ENCODE assay signal across 7 mouse cellular contexts in the genomic region with DNA sequence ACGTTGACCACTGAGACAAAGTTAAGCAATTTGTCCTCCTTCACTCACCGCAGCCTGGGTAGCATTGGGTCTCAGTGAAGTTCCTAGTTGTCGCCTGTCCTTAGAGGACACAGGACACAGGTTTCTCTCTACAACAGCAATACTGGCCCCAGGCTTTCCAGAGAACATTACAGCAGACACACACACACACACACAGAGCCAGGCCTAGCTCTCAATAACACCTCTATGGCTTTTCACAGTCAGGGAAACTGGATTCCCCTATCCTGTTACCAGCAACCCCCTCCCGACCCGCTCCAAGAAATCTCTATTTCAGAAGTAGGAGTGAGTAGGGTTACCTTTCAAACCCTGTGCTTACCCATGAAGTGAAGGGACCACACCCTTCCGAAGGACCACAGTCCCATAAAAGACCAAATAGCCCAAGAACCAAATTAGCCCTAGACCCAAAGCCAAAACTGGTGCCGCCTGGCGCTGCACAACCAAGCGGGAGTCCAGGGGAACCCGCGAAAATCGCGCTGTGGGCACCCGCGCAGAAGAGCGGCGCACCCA. TPM values are rescaled to one million over a fixed set of nuclear protein-coding genes. Genes with fewer than 3 reads are reported as not detected.
DNase-seq lines count a peak whose midpoint lies in the region; ATAC-seq and TF ChIP-seq lines count a peak whose summit lies in the region.

No protein-coding gene starts in this region.

- no peaks in the 10 kb centered on the region for H3K9me3 ChIP-seq in neural tube, embryonic 11.5 days (ENCODE audit: control insufficient read depth, low read length)
- no peaks in the 10 kb centered on the region for H3K9me3 ChIP-seq in limb, embryonic 12.5 days
- no peaks in the 10 kb centered on the region for H3K9me3 ChIP-seq in stomach, embryonic 14.5 days (ENCODE audit: control insufficient read depth, low read depth, low read length)

- H3K9ac ChIP-seq in neural tube, embryonic 11.5 days (ENCODE audit: low read length): peak overlapping the region; percentile 76
- H3K9ac ChIP-seq in limb, embryonic 12.5 days (replicated peaks): peak overlapping the region; percentile 70
- H3K9ac ChIP-seq in stomach, embryonic 14.5 days (replicated peaks; ENCODE audit: low read depth, low read length): no peak overlapping the region; the same call in none of the 2 replicates

- peak overlapping the region; percentile 99 for H3K4me2 ChIP-seq in neural tube, embryonic 11.5 days (ENCODE audit: low read depth)
- H3K4me2 ChIP-seq in limb, embryonic 12.5 days: peak overlapping the region; percentile 99
- peak overlapping the region; percentile 98 for H3K4me2 ChIP-seq in stomach, embryonic 14.5 days (replicated peaks; ENCODE audit: low read depth, low read length)

- peak overlapping the region; percentile 65 for H3K4me3 ChIP-seq in neural tube, embryonic 11.5 days (ENCODE audit: low read depth, low read length)
- H3K4me3 ChIP-seq in embryonic fibroblast, embryonic 13.5 days (ENCODE audit: insufficient read depth, low read length): peak overlapping the region; percentile 45
- peak overlapping the region; percentile 66 for H3K4me3 ChIP-seq in limb, embryonic 12.5 days (replicated peaks)
- peak overlapping the region; percentile 74 for H3K4me3 ChIP-seq in stomach, embryonic 14.5 days (ENCODE audit: low read depth, low read length)

- peaks cover 15% of the 10 kb centered on the region for H3K27me3 ChIP-seq in neural tube, embryonic 11.5 days (ENCODE audit: control insufficient read depth, insufficient read depth, low read length)
- peaks cover 68% of the 10 kb centered on the region for H3K27me3 ChIP-seq in limb, embryonic 12.5 days
- H3K27me3 ChIP-seq in stomach, embryonic 14.5 days (ENCODE audit: control insufficient read depth, insufficient read depth, low read length): no peaks in the 10 kb centered on the region; the same call in 1 of the 2 replicates

- 12% methylated on average over 17 of the region's 17 CpGs for WGBS in neural tube, embryonic 11.5 days
- 11% methylated on average over 17 of the region's 17 CpGs for WGBS in limb, embryonic 12.5 days
- WGBS in stomach, embryonic 14.5 days: 13% methylated on average over 17 of the region's 17 CpGs

- peak; percentile 21 for DNase-seq in neural tube, embryonic 11.5 days (ENCODE audit: low spot score)
- DNase-seq in neural tube, embryonic 10.5 days (ENCODE audit: extremely low spot score, low spot score): no peak
- no peak for DNase-seq in adrenal gland, adult 8-10 months
- no peak for DNase-seq in left cerebral cortex, postnatal 25 days (ENCODE audit: low spot score in 2 of 2)

- TF ChIP-seq CTCF in embryonic fibroblast, embryonic 13.5 days (IDR thresholded peaks at IDR 0.05; ENCODE audit: borderline replicate concordance, insufficient read depth, low read length): no peak

- peak; percentile 25; the same call in 1 of the 2 replicates for ATAC-seq in neural tube, embryonic 11.5 days (ENCODE audit: insufficient read depth, low FRiP score, low TSS enrichment)
- no peak for ATAC-seq in limb, embryonic 12.5 days (ENCODE audit: insufficient number of reproducible peaks, insufficient read depth, low FRiP score, low TSS enrichment, low read depth)
- no peak for ATAC-seq in stomach, embryonic 14.5 days (ENCODE audit: insufficient number of reproducible peaks, insufficient read depth, low FRiP score, low read depth)

- peaks cover 4% of the 10 kb centered on the region for H3K4me1 ChIP-seq in neural tube, embryonic 11.5 days (ENCODE audit: control insufficient read depth, insufficient read depth, low read length)
- no peaks in the 10 kb centered on the region for H3K4me1 ChIP-seq in embryonic fibroblast, embryonic 13.5 days (ENCODE audit: control insufficient read depth, insufficient read depth, low read length)
- peaks cover 9% of the 10 kb centered on the region; the same call in 1 of the 2 replicates for H3K4me1 ChIP-seq in limb, embryonic 12.5 days (replicated peaks)
- no peaks in the 10 kb centered on the region for H3K4me1 ChIP-seq in stomach, embryonic 14.5 days (ENCODE audit: control insufficient read depth, insufficient read depth, low read length)

- H3K36me3 ChIP-seq in neural tube, embryonic 11.5 days (ENCODE audit: control insufficient read depth, insufficient read depth, low read length): no peaks in the 10 kb centered on the region
- no peaks in the 10 kb centered on the region for H3K36me3 ChIP-seq in limb, embryonic 12.5 days
- H3K36me3 ChIP-seq in stomach, embryonic 14.5 days (ENCODE audit: control insufficient read depth, insufficient read depth, low read length): no peaks in the 10 kb centered on the region

- intact Hi-C loops in left cerebral cortex, postnatal 25 days (cut with DNase I): loop anchor here (2.0 kb wide), 1 partner anchor 27 kb away; no protein-coding TSS in a partner anchor

- H3K27ac ChIP-seq in neural tube, embryonic 11.5 days (ENCODE audit: low read depth, low read length): no peak overlapping the region
- no peak overlapping the region for H3K27ac ChIP-seq in embryonic fibroblast, embryonic 13.5 days (ENCODE audit: insufficient read depth, low read length)
- no peak overlapping the region for H3K27ac ChIP-seq in limb, embryonic 12.5 days
- no peak overlapping the region for H3K27ac ChIP-seq in stomach, embryonic 14.5 days (ENCODE audit: low read length)

- TF ChIP-seq POLR2A in embryonic fibroblast, embryonic 13.5 days (IDR thresholded peaks at IDR 0.05; ENCODE audit: low read depth, low read length): no peak

RNA-seq across cellular contexts. Expression of gene Phactr2, which starts 0.9 kb away (rescaled TPM):
- polyA plus RNA-seq in neural tube, embryonic 11.5 days (2014; fragmentation: Nextera tagmentation; extraction: Ambion mirVana): 18.8 and 19.8 TPM in 2 replicates
- polyA plus RNA-seq in embryonic fibroblast, embryonic 13.5 days (2011; ENCODE audit: insufficient read length, low read depth, missing spikeins): 11.3 and 15.9 TPM in 2 replicates
- polyA plus RNA-seq in limb, embryonic 12.5 days (2016; fragmentation: Nextera tagmentation; extraction: Ambion mirVana): 21.7 and 23.5 TPM in 2 replicates
- 48.8 and 50.0 TPM in 2 replicates for polyA plus RNA-seq in stomach, embryonic 14.5 days (2014; fragmentation: Nextera tagmentation; extraction: Ambion mirVana)
- total RNA-seq in adrenal gland, adult 8-10 months (2022): 10 to 100 TPM; 26.8 to 35.3 (median 31.0) TPM
- 10 to 100 TPM; 24.5 to 27.1 TPM for total RNA-seq in left cerebral cortex, postnatal 25 days (2021)

RNA-seq across cellular contexts. Expression of gene Fuca2, which starts 26.0 kb away (rescaled TPM):
- polyA plus RNA-seq in neural tube, embryonic 11.5 days (2014; fragmentation: Nextera tagmentation; extraction: Ambion mirVana): 24.9 and 25.1 TPM in 2 replicates
- polyA plus RNA-seq in embryonic fibroblast, embryonic 13.5 days (2011; ENCODE audit: insufficient read length, low read depth, missing spikeins): 39.7 and 43.7 TPM in 2 replicates
- polyA plus RNA-seq in limb, embryonic 12.5 days (2016; fragmentation: Nextera tagmentation; extraction: Ambion mirVana): 27.8 and 31.2 TPM in 2 replicates
- 59.0 and 63.8 TPM in 2 replicates for polyA plus RNA-seq in stomach, embryonic 14.5 days (2014; fragmentation: Nextera tagmentation; extraction: Ambion mirVana)
- 10 to 100 TPM; 19.7 to 37.1 (median 27.6) TPM for total RNA-seq in adrenal gland, adult 8-10 months (2022)
- total RNA-seq in left cerebral cortex, postnatal 25 days (2021): 10 to 100 TPM; 41.8 to 43.4 TPM
